Mouse (Mus musculus) neural tube, embryonic 13.5 days (tissue): ENCODE measurements around the gene Ankmy2. TPM values are rescaled to one million over a fixed set of nuclear protein-coding genes. Genes with fewer than 3 reads are reported as not detected.

ENCODE experiments used
- ATAC-seq: fragments of 200-750 bp; cut with Nextera tagmentation; 2 replicates; pipeline ENCODE4 v1.8.0; 2017; ENCODE audit warnings: low read depth, mild to moderate bottlenecking, moderate TSS enrichment, moderate library complexity
- H3K27ac ChIP-seq: fragments of 300-500 bp; sonication (generic); replicated peaks from 2 replicates; pipeline ENCODE4 v1.5.1; 2015; ENCODE audit warnings: moderate library complexity, mild to moderate bottlenecking, inconsistent platforms
- H3K27me3 ChIP-seq: fragments of 300-500 bp; sonication (generic); 2 replicates; pipeline ENCODE4 v1.6.1; 2015; ENCODE audit warnings: mild to moderate bottlenecking, inconsistent platforms
- H3K36me3 ChIP-seq: fragments of 300-500 bp; sonication (generic); 2 replicates; pipeline ENCODE4 v1.6.1; 2015; ENCODE audit warnings: mild to moderate bottlenecking, inconsistent platforms
- H3K4me1 ChIP-seq: fragments of 300-500 bp; sonication (generic); replicated peaks from 2 replicates; pipeline ENCODE4 v1.6.1; 2015; ENCODE audit warnings: inconsistent platforms
- H3K4me2 ChIP-seq: fragments of 300-500 bp; sonication (generic); 2 replicates; pipeline ENCODE4 v1.6.1; 2015; ENCODE audit warnings: inconsistent platforms, mild to moderate bottlenecking, moderate library complexity
- H3K4me3 ChIP-seq: fragments of 300-500 bp; sonication (generic); 2 replicates; pipeline ENCODE4 v1.5.1; 2015; ENCODE audit warnings: mild to moderate bottlenecking, inconsistent platforms
- H3K9ac ChIP-seq: fragments of 300-500 bp; sonication (generic); 2 replicates; pipeline ENCODE4 v1.6.1; 2015; ENCODE audit warnings: moderate library complexity, mild to moderate bottlenecking, inconsistent platforms
- H3K9me3 ChIP-seq: fragments of 300-500 bp; sonication (generic); 2 replicates; pipeline ENCODE4 v1.6.1; 2016; ENCODE audit warnings: inconsistent platforms
- WGBS: fragments of 180-500 bp; shearing (Covaris S2); methylation state at CpG from one replicate; pipeline ENCODE4 v1.1.7; 2015; 5-methylcytosine and 5-hydroxymethylcytosine counted together
- polyA plus RNA-seq: library from polyadenylated mRNA; unstranded; fragments of >200 nt; fragmentation: Nextera tagmentation; extraction: Ambion mirVana; gene quantifications from 2 replicates; pipeline ENCODE4 v1.2.1, GENCODE M21; 2015

Ankmy2 gene
- polyA plus RNA-seq: 58.3 and 62.6 TPM in 2 replicates

DNA sequence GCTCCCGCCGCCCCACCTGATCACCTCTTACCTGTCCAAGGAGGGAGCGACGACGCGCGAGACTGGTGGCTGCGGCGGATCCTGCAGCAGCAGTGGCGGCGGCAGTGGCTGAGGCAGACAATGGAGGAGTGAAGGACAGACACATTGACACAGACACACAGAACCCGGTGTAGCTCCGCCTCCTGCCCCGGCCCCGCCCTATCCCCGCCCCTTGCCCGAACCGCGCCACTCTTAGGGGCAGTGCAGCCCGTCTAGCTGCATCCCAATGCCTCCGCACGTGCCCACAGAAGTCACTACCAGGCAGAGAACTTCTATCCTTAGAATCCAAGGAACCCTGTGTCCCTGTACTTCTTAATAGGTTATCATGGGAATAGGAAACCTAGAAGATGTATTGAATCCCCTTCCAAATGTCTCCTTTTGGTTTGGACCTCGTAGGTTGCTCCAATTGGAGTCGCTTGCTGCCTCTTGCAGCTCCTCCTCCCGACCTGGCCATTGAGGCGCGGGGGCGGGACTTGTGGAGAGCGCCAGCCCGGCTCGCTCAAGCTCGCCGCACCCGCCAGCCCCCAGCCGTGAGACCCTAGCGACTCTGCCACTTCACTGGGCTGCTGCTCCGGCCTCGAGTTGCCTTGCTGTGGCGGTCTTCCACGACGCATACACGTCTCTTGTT is at the start of gene Ankmy2:
Gene Ankmy2 (plus strand): TSS at position 478 of the 667 bp plus-strand sequence.
- H3K36me3 ChIP-seq: no peaks in the 10 kb centered on the region
- ATAC-seq: peak; percentile 97
- peak within 1 kb of the TSS; percentile 82 for H3K4me2 ChIP-seq
- H3K4me1 ChIP-seq: peaks cover 42% of the 10 kb centered on the region
- no peaks in the 10 kb centered on the region for H3K9me3 ChIP-seq
- peak within 1 kb of the TSS; percentile 94 for H3K27ac ChIP-seq
- under 1% methylated on average over 42 of the region's 42 CpGs for WGBS
- H3K9ac ChIP-seq: peak within 1 kb of the TSS; percentile 95
- H3K4me3 ChIP-seq: peak within 1 kb of the TSS; percentile 95
- H3K27me3 ChIP-seq: no peaks in the 10 kb centered on the region

DNA sequence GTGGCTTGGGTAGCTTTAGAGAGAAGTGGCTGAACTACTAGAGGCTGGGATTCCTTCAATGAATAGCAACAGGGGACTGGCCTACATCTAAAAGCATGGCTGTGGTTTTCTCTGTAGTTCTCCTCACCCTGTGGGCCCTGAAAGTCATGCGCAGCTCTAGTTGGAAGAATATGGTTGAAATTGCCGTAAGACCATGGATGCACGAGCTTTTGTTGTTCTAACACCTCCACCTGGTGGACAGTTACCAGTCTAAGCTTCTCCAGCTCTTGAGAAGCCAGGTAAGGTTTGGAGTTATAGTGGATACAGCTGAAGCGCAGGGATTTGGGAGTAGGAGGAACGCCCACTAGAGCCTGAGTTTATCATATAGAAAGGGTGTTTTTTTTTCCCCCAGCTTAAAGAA is 48.5 kb upstream of the Ankmy2 start:
- Histone ChIP-seq H3K36me3 (peaks cover 79% of the 10 kb centered on the region), H3K4me2 (no peak overlapping the region), H3K9ac (no peak overlapping the region), H3K4me3 (no peak overlapping the region), H3K9me3 (no peaks in the 10 kb centered on the region), H3K4me1 (no peaks in the 10 kb centered on the region), H3K27me3 (no peaks in the 10 kb centered on the region), H3K27ac (no peak overlapping the region)
- 93% methylated on average over 5 of the region's 5 CpGs for WGBS
- no peak for ATAC-seq

DNA sequence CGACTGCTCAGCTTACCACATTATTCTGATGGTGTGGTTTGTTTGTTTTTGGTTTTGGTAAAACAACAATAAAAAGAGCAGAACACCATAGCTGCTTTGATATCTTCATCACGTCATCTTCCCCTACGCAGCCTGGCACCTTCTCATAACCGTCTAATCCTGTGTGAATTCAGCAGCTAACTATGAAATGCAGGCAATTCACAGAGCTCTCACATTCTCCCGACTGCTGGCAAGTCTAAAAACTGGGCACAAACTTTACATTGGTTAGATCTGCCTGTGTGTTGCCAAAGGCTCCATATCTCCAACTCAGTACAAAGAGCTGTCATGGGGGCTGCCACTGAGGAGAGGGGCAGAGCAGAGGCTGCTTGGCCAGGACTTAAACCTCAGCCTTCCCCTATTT is 46.5 kb upstream of the Ankmy2 start:
- Histone ChIP-seq H3K9me3 (no peaks in the 10 kb centered on the region), H3K9ac (no peak overlapping the region), H3K4me2 (no peak overlapping the region), H3K27ac (no peak overlapping the region), H3K27me3 (no peaks in the 10 kb centered on the region), H3K36me3 (peaks cover 85% of the 10 kb centered on the region), H3K4me3 (no peak overlapping the region), H3K4me1 (no peaks in the 10 kb centered on the region)
- ATAC-seq: no peak
- WGBS: 93% methylated on average over 5 of the region's 5 CpGs

DNA sequence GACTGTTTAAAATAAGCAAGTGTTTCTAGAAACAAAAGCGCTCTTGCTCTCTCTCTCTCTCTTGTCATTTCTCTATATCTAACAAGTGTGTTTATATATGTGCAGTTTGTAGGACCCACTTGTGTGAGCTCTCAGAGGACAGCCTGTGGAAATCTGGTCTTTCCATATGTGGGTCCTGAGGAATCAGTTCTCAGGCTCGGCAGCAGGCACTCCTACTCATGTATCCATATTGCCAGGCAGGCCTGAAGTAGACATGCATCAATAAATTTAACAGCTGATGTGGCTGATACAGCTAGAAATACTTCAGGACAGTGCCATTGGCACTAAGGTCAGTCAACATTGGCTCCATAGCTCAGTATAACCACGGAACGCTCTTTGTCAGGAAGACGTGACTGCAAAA is 45.8 kb upstream of the Ankmy2 start:
- Histone ChIP-seq H3K9ac (no peak overlapping the region), H3K4me2 (no peak overlapping the region), H3K27ac (no peak overlapping the region), H3K4me3 (no peak overlapping the region), H3K27me3 (no peaks in the 10 kb centered on the region), H3K36me3 (peaks cover 88% of the 10 kb centered on the region), H3K9me3 (no peaks in the 10 kb centered on the region), H3K4me1 (no peaks in the 10 kb centered on the region)
- 94% methylated on average over 5 of the region's 5 CpGs for WGBS
- no peak for ATAC-seq

DNA sequence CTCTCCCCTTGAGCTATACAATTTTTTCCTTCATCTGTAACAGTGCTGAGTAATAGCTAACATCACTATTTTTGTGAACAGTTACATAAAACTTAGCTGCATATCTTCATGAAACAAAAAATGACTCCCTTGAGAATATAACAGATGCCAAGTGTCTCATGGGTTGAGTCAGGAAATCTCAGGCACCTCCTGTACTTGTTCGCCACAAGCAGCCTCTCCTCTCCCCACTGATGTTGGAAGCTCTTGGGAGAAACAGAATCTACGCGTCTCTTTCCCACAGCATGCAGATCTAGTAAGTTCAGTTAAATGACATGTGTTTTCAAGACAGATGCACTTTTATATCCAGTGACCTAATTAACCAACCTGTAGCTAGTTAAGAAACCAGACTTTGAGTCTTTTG is 44.8 kb upstream of the Ankmy2 start:
- Histone ChIP-seq H3K9ac (no peak overlapping the region), H3K9me3 (no peaks in the 10 kb centered on the region), H3K4me3 (no peak overlapping the region), H3K4me1 (no peaks in the 10 kb centered on the region), H3K4me2 (no peak overlapping the region), H3K27me3 (no peaks in the 10 kb centered on the region), H3K36me3 (peaks cover 90% of the 10 kb centered on the region), H3K27ac (no peak overlapping the region)
- no peak for ATAC-seq
- WGBS: 91% methylated on average over 3 of the region's 3 CpGs

DNA sequence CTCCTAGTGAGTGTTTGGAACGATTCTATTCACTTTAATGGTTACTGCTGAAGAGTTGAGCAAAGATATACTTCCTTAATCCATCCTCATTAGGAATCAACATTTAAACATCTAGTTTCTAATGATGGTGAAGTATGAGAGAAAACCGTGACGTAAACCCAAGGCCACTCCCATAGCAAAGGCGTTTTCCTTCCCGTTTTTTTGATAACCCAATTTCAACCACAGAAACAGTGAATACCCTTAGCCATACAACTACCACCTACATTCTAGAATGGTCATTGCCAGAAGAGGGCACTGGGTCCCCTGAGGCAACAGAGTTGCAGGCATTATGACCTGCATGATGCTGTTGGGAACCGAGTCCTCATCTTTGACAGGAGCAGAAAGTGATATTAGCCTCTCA is 39.8 kb upstream of the Ankmy2 start:
- H3K4me3 ChIP-seq: no peak overlapping the region
- ATAC-seq: no peak
- whole genome bisulfite sequencing: 98% methylated on average over 6 of the region's 6 CpGs

DNA sequence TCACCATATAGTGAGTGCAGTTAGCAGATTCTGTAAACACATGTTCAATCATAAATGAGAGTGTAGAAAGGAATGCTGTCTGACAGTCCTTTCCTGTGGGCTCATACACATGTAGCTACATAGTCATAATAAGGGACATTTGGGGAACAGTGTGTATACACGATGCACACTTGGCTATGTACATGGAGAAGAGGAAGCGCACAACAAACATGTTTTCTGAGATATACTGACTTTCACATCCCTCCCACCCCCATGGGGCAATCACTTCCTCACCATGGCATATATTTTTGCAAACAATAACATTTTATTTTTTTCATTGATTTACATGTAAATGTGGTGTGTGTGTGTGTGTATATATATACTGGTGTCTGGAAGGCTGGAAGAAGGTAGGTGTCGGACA is 37.7 kb upstream of the Ankmy2 start:
- Histone ChIP-seq H3K27me3 (no peaks in the 10 kb centered on the region), H3K4me1 (no peaks in the 10 kb centered on the region), H3K9ac (no peak overlapping the region), H3K27ac (no peak overlapping the region), H3K36me3 (peaks cover 85% of the 10 kb centered on the region), H3K9me3 (no peaks in the 10 kb centered on the region), H3K4me3 (no peak overlapping the region), H3K4me2 (no peak overlapping the region)
- 95% methylated on average over 3 of the region's 3 CpGs for WGBS
- ATAC-seq: no peak

More for the DNA sequence above, 39.8 kb upstream of the Ankmy2 start:
- Histone ChIP-seq H3K36me3 (peaks cover 87% of the 10 kb centered on the region), H3K27ac (no peak overlapping the region), H3K9me3 (no peaks in the 10 kb centered on the region), H3K27me3 (no peaks in the 10 kb centered on the region), H3K4me1 (no peaks in the 10 kb centered on the region), H3K4me2 (no peak overlapping the region), H3K9ac (no peak overlapping the region)

DNA sequence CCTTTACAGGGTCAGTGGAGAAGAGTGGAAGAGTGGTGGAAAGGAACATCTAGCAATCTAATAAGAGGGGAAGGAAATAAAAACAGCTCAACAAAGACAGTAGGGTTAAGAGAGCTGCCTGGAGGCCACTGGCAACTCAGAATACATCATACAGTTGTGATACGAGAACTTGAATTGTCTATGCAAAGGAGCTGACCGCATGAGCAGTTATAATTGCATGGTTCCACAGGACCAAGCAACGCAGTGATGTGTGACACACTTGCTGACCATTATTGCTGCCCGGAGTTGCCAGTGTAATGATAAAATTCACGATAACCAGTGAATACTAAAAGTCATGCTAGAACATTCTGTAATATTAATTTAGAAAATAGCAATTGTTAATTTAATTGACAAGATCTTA is 30.9 kb upstream of the Ankmy2 start:
- peaks cover 54% of the 10 kb centered on the region for H3K36me3 ChIP-seq
- no peaks in the 10 kb centered on the region for H3K27me3 ChIP-seq
- H3K4me2 ChIP-seq: no peak overlapping the region
- ATAC-seq: no peak
- H3K27ac ChIP-seq: no peak overlapping the region
- no peak overlapping the region for H3K4me3 ChIP-seq
- no peaks in the 10 kb centered on the region for H3K9me3 ChIP-seq
- H3K4me1 ChIP-seq: no peaks in the 10 kb centered on the region
- WGBS: 87% methylated on average over 5 of the region's 5 CpGs
- H3K9ac ChIP-seq: no peak overlapping the region

DNA sequence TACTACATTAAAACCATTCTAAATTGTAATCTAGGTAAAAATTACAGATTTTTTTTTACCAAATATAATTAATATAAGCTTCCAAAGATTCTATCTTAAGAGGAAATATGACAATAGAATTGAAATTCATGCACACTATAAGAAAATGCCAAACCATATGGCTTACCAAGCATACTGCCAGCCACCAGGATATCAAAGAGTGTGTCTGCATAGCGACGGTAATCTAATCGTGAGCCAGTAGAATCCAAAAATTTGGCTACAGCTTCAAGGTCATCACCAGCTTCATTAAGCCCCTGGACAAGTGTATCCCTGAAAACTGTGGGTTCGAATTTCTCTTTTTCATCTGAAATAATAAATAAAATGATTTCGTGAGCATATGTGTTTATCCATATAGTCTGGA is 27.1 kb upstream of the Ankmy2 start:
- no peak for ATAC-seq
- H3K4me3 ChIP-seq: no peak overlapping the region
- no peak overlapping the region for H3K27ac ChIP-seq
- no peak overlapping the region for H3K4me2 ChIP-seq
- peaks cover 4% of the 10 kb centered on the region; the same call in 1 of the 2 replicates for H3K4me1 ChIP-seq
- no peaks in the 10 kb centered on the region for H3K27me3 ChIP-seq
- 96% methylated on average over 5 of the region's 5 CpGs for WGBS
- H3K9ac ChIP-seq: no peak overlapping the region
- H3K36me3 ChIP-seq: peaks cover 41% of the 10 kb centered on the region
- H3K9me3 ChIP-seq: no peaks in the 10 kb centered on the region

DNA sequence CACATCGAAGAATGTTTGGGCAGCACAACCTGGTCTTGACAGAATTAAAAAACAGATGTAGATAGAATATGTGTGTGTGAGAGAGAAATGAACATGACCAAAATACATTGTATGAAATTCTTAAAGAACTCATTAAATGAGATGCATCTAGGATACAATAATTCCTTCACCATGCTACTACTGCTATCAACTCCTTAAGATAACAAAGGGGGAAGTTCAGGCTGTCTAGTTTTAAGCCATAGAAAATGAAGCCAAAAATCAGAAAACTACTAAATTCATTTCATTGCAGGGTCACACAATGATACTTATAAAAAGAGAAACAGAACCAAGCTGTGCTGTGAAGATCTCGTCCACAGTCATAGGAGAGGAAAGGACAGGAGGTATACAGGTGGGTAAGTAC is 24.7 kb upstream of the Ankmy2 start:
- no peak overlapping the region for H3K27ac ChIP-seq
- H3K9ac ChIP-seq: no peak overlapping the region
- H3K9me3 ChIP-seq: no peaks in the 10 kb centered on the region
- peaks cover 35% of the 10 kb centered on the region for H3K36me3 ChIP-seq
- H3K4me3 ChIP-seq: no peak overlapping the region
- no peak overlapping the region for H3K4me2 ChIP-seq
- WGBS: 98% methylated on average over 2 of the region's 2 CpGs
- H3K27me3 ChIP-seq: no peaks in the 10 kb centered on the region
- no peak for ATAC-seq
- peaks cover 4% of the 10 kb centered on the region; the same call in 1 of the 2 replicates for H3K4me1 ChIP-seq

DNA sequence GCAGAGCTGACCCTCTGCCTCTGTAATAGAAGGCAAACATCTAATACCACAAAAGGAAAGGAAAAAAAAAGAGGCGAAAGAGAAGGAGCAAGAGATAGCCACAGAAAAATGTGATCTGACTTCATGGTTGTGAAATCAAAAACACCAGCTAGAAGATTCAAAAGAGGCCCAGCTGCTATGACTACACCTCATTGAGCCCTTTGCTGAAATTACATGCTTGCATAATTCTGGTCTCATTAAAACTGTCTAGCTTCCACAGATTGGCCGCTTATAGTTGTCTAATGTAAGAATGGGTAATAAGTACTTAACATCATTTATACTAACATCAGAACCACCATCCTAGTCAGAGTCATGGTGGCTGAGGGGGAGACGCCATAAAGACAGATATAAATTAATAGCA is 24.2 kb upstream of the Ankmy2 start:
- Histone ChIP-seq H3K4me2 (no peak overlapping the region), H3K9ac (no peak overlapping the region), H3K4me1 (peaks cover 4% of the 10 kb centered on the region; the same call in 1 of the 2 replicates), H3K27me3 (no peaks in the 10 kb centered on the region), H3K36me3 (peaks cover 38% of the 10 kb centered on the region), H3K27ac (no peak overlapping the region), H3K9me3 (no peaks in the 10 kb centered on the region), H3K4me3 (no peak overlapping the region)
- ATAC-seq: no peak
- 75% methylated on average over 3 of the region's 3 CpGs for WGBS

DNA sequence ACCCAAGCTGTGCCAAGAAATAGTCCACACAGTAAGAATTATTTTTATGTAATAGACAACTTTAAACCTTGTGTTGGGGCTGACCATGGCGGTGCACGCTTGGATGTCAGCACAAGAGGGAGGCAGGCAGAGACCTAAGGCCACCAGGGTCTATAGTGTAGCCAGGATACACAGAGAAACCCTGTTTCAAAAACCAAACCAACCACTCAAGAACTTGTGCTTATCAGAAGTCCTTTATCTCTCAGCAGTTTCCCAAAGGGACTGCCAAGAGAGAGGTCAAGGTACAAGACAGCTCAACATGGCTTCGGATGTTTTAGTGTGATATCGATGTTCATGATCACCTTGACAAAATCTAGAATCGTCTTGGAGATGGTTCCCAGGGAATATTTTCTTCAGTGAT is 23.4 kb upstream of the Ankmy2 start:
- WGBS: 93% methylated on average over 5 of the region's 5 CpGs
- ATAC-seq: no peak
- H3K36me3 ChIP-seq: peaks cover 39% of the 10 kb centered on the region

DNA sequence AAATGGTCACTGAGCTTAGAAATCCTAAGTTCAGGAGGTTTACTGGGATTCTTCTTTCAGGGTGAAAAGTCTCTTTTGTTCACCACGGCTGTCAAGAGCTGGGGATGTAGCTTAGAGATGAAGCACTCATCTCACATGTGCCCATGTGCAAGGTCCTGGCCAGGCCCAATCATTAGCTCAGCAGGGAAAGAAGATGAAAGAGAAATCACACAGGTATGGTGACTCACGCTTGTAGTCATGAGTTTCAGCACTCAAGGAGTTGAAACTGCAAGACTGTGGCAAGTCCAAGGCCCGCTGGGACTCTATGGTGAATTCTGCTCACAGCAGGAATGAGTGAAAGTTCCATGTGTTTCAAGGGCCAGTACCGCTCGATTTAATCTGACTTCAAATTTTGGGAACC is 22.8 kb upstream of the Ankmy2 start:
- H3K9me3 ChIP-seq: no peaks in the 10 kb centered on the region
- H3K27me3 ChIP-seq: no peaks in the 10 kb centered on the region
- H3K4me2 ChIP-seq: no peak overlapping the region
- H3K4me1 ChIP-seq: peaks cover 4% of the 10 kb centered on the region; the same call in 1 of the 2 replicates
- ATAC-seq: no peak
- no peak overlapping the region for H3K9ac ChIP-seq
- H3K27ac ChIP-seq: no peak overlapping the region
- no peak overlapping the region for H3K4me3 ChIP-seq
- 92% methylated on average over 5 of the region's 5 CpGs for WGBS
- peaks cover 37% of the 10 kb centered on the region for H3K36me3 ChIP-seq

More for the DNA sequence above, 23.4 kb upstream of the Ankmy2 start:
- Histone ChIP-seq H3K27ac (no peak overlapping the region), H3K4me2 (no peak overlapping the region), H3K27me3 (no peaks in the 10 kb centered on the region), H3K9ac (no peak overlapping the region), H3K4me3 (no peak overlapping the region), H3K9me3 (no peaks in the 10 kb centered on the region), H3K4me1 (peaks cover 4% of the 10 kb centered on the region; the same call in 1 of the 2 replicates)
